Mouse (Mus musculus) lung, embryonic 16.5 days (tissue): ENCODE data around the gene Slc1a5. TPM values are rescaled to one million over a fixed set of nuclear protein-coding genes. Genes with fewer than 3 reads are reported as not detected.
A peak's percentile ranks its signal among the peaks of the same experiment; 100 is the strongest.

ENCODE experiments used
- ATAC-seq: fragments of 200-750 bp; cut with Nextera tagmentation; 2 replicates; pipeline ENCODE4 v1.8.0; 2017; ENCODE audit warnings: low read depth, mild to moderate bottlenecking, moderate library complexity
- H3K27ac ChIP-seq: fragments of 300-500 bp; sonication (generic); 2 replicates; pipeline ENCODE4 v1.5.1; 2014; ENCODE audit warnings: mild to moderate bottlenecking, control low read depth, low read length
- H3K27me3 ChIP-seq: fragments of 300-500 bp; sonication (generic); 2 replicates; pipeline ENCODE4 v1.6.1; 2014; ENCODE audit warnings: low read depth, low read length, mixed read lengths; ENCODE audit not compliant: control insufficient read depth, insufficient read depth
- H3K36me3 ChIP-seq: fragments of 300-500 bp; sonication (generic); 2 replicates; pipeline ENCODE4 v1.6.1; 2014; ENCODE audit warnings: low read length; ENCODE audit not compliant: control insufficient read depth, insufficient read depth
- H3K4me1 ChIP-seq: fragments of 300-500 bp; sonication (generic); replicated peaks from 2 replicates; pipeline ENCODE4 v1.6.1; 2014; ENCODE audit warnings: low read length, mixed read lengths; ENCODE audit not compliant: control insufficient read depth, insufficient read depth
- H3K4me2 ChIP-seq: fragments of 300-500 bp; sonication (generic); 2 replicates; pipeline ENCODE4 v1.6.1; 2014; ENCODE audit warnings: low read depth, low read length, control low read depth
- H3K4me3 ChIP-seq: fragments of 300-500 bp; sonication (generic); 2 replicates; pipeline ENCODE4 v1.5.1; 2014; ENCODE audit warnings: mild to moderate bottlenecking, low read length, control low read depth
- H3K9ac ChIP-seq: fragments of 300-500 bp; sonication (generic); 2 replicates; pipeline ENCODE4 v1.6.1; 2014; ENCODE audit warnings: low read length, control low read depth
- H3K9me3 ChIP-seq: fragments of 300-500 bp; sonication (generic); 2 replicates; pipeline ENCODE4 v1.6.1; 2016; ENCODE audit warnings: low read length; ENCODE audit not compliant: control insufficient read depth
- WGBS: fragments of 180-500 bp; shearing (Covaris S2); extraction: QIAGEN DNeasy Blood & Tissue Kit; methylation state at CpG from one replicate; pipeline ENCODE4 v1.1.7; 2014; 5-methylcytosine and 5-hydroxymethylcytosine counted together
- polyA plus RNA-seq: library from polyadenylated mRNA; unstranded; fragments of >200 nt; fragmentation: Nextera tagmentation; extraction: Ambion mirVana; gene quantifications from 2 replicates; pipeline ENCODE4 v1.2.1, GENCODE M21; 2015

The Slc1a5 gene
- polyA plus RNA-seq, 1 experiment from 2014 or later: 46.7 TPM

DNA sequence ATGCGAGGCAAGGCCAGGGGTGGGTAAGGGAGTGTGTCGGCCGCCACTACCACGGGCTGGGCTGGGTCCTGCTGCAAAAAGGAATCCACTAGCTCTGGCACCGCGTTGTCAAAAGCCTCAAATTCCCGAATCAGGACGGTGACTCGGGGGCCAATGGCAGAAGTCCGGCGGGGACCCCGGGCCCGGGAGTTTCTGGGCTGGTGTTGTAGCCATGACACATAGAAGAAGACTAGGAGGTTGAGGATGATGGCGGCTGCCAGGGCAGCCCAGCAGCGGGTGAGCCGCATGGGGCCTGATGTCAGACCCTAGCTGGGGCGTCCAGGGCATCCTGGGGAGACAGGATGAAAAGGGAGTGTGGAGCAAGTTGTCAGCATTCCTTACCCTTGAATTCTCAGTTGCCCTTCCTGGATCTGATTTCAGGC lies 30.5 kb downstream of the Slc1a5 start:
- Histone ChIP-seq H3K9me3 (no peaks in the 10 kb centered on the region), H3K4me2 (peak overlapping the region; percentile 84), H3K36me3 (peaks cover 13% of the 10 kb centered on the region), H3K9ac (peak overlapping the region; percentile 57), H3K27ac (no peak overlapping the region), H3K27me3 (no peaks in the 10 kb centered on the region; the same call in 1 of the 2 replicates), H3K4me3 (peak overlapping the region; percentile 47), H3K4me1 (peaks cover 21% of the 10 kb centered on the region)
- WGBS: 25% methylated on average over 17 of the region's 17 CpGs
- ATAC-seq: no peak

DNA sequence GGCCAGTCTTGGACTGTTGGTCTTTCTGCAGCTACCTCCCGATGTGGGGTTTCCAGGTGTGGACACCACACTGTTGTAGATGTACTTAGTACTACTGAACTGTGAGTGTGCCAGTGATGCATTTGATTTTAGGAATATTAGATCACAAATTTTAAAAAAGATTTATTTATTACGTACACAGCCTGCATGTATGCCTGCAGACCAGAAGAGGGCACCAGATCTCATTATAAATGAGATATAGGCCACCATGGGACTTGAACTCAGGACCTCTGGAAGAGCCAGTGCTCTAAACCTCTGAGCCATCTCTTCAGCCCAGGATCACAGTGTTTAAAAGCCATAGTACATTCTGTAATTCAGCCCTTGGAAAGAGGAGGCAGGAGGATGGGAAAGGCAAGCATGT lies 31.4 kb downstream of the Slc1a5 start:
- WGBS: 73% methylated on average over 2 of the region's 2 CpGs
- no peak for ATAC-seq
- H3K4me2 ChIP-seq: no peak overlapping the region
- no peaks in the 10 kb centered on the region; the same call in 1 of the 2 replicates for H3K27me3 ChIP-seq
- H3K36me3 ChIP-seq: peaks cover 11% of the 10 kb centered on the region
- no peak overlapping the region for H3K4me3 ChIP-seq
- peaks cover 26% of the 10 kb centered on the region for H3K4me1 ChIP-seq
- no peaks in the 10 kb centered on the region for H3K9me3 ChIP-seq
- H3K9ac ChIP-seq: no peak overlapping the region
- H3K27ac ChIP-seq: no peak overlapping the region

DNA sequence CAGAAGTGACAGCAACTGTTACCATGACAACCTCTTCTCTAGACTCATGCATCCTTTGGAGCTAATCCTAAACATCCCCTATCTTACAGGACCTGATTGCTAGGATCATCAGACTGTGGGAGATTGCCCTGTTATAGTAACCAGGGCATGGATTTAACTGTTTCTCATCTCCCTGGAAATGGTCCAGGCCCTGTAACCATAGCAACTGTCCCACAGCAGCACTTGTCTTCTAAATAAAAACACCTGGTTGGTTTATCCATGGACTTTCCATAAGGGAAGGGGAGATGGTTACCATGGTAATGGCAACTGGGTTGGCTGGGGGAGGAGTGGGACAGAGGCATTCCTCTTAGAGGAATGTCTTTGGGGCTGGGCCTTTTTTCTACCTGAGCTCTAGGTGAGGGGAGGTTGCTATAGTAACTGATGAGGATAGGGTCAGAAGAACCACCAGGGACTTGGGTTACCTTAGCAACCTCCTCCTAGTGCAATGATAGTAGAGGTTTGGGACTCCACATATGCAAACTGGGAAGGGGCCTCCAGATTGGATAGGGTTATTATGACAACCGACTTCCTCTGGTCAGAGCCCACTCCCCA lies 34.3 kb downstream of the Slc1a5 start, which contains the start of gene Strn4:
Strn4 (plus strand) TSS at position 539 of the 591 bp plus-strand sequence.
- H3K36me3 ChIP-seq: peaks cover 3% of the 10 kb centered on the region; the same call in 1 of the 2 replicates
- peak within 1 kb of the TSS; percentile 82 for H3K4me3 ChIP-seq
- H3K27ac ChIP-seq: peak within 1 kb of the TSS; percentile 94
- no peaks in the 10 kb centered on the region for H3K9me3 ChIP-seq
- WGBS: 8% methylated on average over 1 of the region's 1 CpGs
- H3K4me1 ChIP-seq: peaks cover 44% of the 10 kb centered on the region
- H3K9ac ChIP-seq: peak within 1 kb of the TSS; percentile 99
- ATAC-seq: 0 out of 2 replicates have a peak, but pooled peaks have one; percentile 2
- peak within 1 kb of the TSS; percentile 77 for H3K4me2 ChIP-seq
- H3K27me3 ChIP-seq: no peaks in the 10 kb centered on the region; the same call in 1 of the 2 replicates

DNA sequence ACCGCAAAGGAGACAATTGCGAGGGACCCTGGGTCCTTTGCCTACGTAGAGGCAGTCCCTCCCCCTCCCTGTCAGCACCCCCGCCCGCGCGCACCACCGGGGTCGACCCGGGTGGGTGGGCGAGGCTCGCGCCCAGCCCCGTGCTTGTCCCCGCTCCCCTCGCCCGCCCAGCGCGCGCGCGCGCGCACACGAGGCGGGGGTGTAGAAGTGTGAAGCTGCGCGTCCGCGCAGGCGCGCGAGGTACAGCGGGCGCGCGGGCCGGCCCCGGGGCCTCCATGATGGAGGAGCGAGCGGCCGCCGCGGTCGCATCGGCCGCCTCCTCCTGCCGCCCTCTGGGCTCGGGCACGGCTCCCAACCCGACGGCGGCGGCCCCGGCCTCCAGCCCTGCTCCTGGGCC lies 34.9 kb downstream of the Slc1a5 start:
- H3K4me3 ChIP-seq: peak overlapping the region; percentile 82
- H3K9me3 ChIP-seq: no peaks in the 10 kb centered on the region
- H3K27me3 ChIP-seq: no peaks in the 10 kb centered on the region; the same call in 1 of the 2 replicates
- 0% methylated on average over 23 of the region's 55 CpGs for WGBS
- peak overlapping the region; percentile 77 for H3K4me2 ChIP-seq
- H3K27ac ChIP-seq: peak overlapping the region; percentile 94
- peaks cover 3% of the 10 kb centered on the region; the same call in 1 of the 2 replicates for H3K36me3 ChIP-seq
- ATAC-seq: peak; percentile 88
- H3K4me1 ChIP-seq: peaks cover 41% of the 10 kb centered on the region
- peak overlapping the region; percentile 99 for H3K9ac ChIP-seq

DNA sequence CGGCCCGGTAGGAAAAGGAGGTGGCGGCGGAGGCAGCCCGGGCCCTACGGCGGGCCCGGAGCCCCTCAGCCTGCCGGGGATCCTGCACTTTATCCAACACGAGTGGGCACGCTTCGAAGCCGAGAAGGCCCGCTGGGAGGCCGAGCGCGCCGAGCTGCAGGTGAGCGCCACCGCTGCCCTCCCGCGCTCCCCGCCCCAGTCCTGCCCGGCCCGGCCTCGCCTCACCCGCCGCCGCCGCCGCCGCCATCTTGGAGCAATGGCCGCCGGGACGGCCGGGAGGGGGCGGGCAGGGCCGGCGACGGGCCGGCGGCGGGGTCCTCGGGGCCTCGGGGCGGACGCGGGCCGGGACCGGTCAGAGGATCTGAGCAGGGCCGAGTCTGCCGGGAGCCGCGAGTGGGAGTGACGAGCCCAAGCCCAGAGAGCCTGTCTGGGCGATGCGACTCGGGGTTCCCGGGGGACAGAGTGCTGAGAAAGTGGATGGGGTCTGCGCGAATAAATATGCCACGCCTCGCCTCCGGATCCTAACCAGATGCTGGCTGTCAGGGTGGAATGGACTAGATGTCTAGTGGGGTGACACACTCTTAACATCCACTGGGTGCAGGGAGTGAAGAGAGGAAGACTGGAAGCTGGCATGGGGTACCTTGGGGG lies 35.5 kb downstream of the Slc1a5 start, which contains the start of gene Fkrp:
Fkrp (minus strand) TSS at position 258 of the 648 bp plus-strand sequence.
- H3K9me3 ChIP-seq: no peaks in the 10 kb centered on the region
- H3K4me2 ChIP-seq: peak within 1 kb of the TSS; percentile 77
- peaks cover 3% of the 10 kb centered on the region; the same call in 1 of the 2 replicates for H3K36me3 ChIP-seq
- under 1% methylated on average over 49 of the region's 64 CpGs for WGBS
- peak within 1 kb of the TSS; percentile 99 for H3K9ac ChIP-seq
- H3K27me3 ChIP-seq: no peaks in the 10 kb centered on the region; the same call in 1 of the 2 replicates
- peak within 1 kb of the TSS; percentile 94 for H3K27ac ChIP-seq
- peaks cover 38% of the 10 kb centered on the region for H3K4me1 ChIP-seq
- ATAC-seq: peak; percentile 80
- peak within 1 kb of the TSS; percentile 82 for H3K4me3 ChIP-seq

DNA sequence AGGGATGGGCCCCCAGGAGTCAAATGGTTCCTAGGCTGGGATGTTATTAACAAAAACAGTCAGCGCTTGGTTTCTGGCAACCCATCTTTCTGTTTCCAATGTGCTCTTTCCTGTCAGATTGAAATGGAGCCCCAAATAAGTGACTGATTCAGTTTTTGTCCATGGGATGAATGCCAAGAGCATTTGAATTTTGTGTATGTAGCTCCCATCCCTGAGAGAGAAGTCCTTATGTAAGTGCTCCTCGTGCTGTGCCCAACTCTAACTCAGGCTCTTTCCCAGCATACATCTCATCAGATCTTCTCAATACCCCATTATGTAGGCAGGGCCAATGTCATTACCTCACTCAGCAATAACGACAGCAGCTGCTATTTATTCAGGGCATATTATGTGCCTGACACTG lies 36.6 kb downstream of the Slc1a5 start:
- peaks cover 35% of the 10 kb centered on the region for H3K4me1 ChIP-seq
- H3K9ac ChIP-seq: peak overlapping the region; percentile 99
- no peaks in the 10 kb centered on the region; the same call in 1 of the 2 replicates for H3K27me3 ChIP-seq
- no peaks in the 10 kb centered on the region for H3K9me3 ChIP-seq
- peak overlapping the region; percentile 77 for H3K4me2 ChIP-seq
- ATAC-seq: no peak
- WGBS: 38% methylated on average over 3 of the region's 3 CpGs
- H3K36me3 ChIP-seq: peaks cover 3% of the 10 kb centered on the region; the same call in 1 of the 2 replicates
- no peak overlapping the region for H3K27ac ChIP-seq
- H3K4me3 ChIP-seq: peak overlapping the region; percentile 82

DNA sequence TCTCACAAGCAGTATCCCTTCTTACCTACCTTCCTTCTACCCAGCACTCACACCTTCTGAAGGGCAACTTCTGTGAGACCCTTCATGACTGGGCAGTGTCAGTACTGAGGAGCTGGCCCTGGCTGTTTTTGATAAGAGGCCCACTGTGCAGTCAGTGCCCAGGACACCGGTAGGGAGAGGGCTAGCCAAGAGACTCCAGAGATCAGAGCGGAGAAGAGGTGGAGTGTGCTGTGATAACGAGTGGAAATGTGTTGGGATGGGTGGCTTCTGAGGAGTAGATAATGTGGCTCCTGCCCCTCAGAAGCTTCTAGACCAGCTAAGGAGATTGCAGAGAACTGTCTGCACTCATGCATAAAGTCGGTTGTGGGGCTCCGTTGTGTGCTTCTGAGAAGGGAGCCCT lies 38.7 kb downstream of the Slc1a5 start:
- Histone ChIP-seq H3K36me3 (peaks cover 3% of the 10 kb centered on the region), H3K27ac (no peak overlapping the region), H3K9ac (peak overlapping the region; percentile 25; the same call in 1 of the 2 replicates), H3K4me1 (peaks cover 35% of the 10 kb centered on the region), H3K4me3 (no peak overlapping the region), H3K27me3 (no peaks in the 10 kb centered on the region), H3K4me2 (no peak overlapping the region), H3K9me3 (no peaks in the 10 kb centered on the region)
- ATAC-seq: no peak
- WGBS: 67% methylated on average over 5 of the region's 5 CpGs

DNA sequence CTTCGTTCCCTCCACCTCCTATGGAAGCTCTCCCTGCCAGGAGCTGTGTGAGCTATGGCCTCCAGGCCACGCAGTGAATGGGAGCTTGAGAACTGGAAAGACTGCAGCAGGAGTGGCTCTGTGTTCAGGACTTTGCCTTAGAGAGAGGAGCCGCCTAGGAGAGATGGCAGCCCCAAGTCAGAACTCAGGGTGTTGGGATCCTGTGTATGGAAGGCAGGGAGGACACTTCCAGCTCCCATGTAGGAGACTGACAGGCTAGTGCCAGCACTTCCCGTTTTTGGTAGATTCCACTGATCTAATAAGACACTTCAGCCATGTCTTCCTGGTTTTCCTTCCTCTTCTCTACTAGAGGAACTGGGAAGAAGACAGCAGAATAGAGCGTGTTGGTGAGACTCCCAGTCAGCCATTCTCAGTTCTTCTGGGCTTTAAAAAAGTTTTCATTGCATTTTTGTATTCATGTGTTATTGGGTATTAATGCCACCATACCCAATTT lies 39.2 kb downstream of the Slc1a5 start:
- no peak overlapping the region for H3K4me3 ChIP-seq
- H3K36me3 ChIP-seq: peaks cover 7% of the 10 kb centered on the region
- no peak for ATAC-seq
- H3K27ac ChIP-seq: no peak overlapping the region
- peak overlapping the region; percentile 25; the same call in 1 of the 2 replicates for H3K9ac ChIP-seq
- H3K4me2 ChIP-seq: no peak overlapping the region
- H3K27me3 ChIP-seq: no peaks in the 10 kb centered on the region
- no peaks in the 10 kb centered on the region for H3K9me3 ChIP-seq
- peaks cover 35% of the 10 kb centered on the region for H3K4me1 ChIP-seq
- 60% methylated on average over 5 of the region's 5 CpGs for WGBS

DNA sequence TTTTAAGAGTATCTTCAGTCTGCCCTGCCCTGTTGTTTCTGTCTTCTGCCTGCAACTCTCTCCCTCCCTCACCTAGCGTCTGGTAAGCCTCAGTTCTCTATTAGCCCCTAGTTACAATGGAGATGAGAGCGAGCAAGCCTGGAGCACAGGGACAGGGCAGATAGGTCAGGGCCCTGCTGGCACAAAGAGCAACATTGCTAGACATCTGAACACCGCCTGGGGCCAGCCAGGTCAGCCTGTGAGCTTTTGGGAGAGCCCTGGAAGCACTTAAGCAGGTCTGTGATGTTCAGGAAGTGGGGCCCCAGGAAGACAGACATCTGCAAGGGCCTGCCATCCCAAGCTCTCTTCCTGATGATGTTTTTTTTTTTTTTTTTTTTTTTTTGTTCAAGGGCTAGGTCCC lies 40.0 kb downstream of the Slc1a5 start:
- Histone ChIP-seq H3K36me3 (peaks cover 9% of the 10 kb centered on the region), H3K4me1 (peaks cover 29% of the 10 kb centered on the region), H3K27me3 (no peaks in the 10 kb centered on the region), H3K4me3 (no peak overlapping the region), H3K9me3 (no peaks in the 10 kb centered on the region), H3K27ac (no peak overlapping the region), H3K4me2 (no peak overlapping the region), H3K9ac (no peak overlapping the region)
- 62% methylated on average over 3 of the region's 3 CpGs for whole genome bisulfite sequencing
- no peak for ATAC-seq
